Mouse (Mus musculus) left cerebral cortex, adult 18-20 months (tissue): Measurements from ENCODE around the gene Mrap. TPM values are rescaled to one million over a fixed set of nuclear protein-coding genes. Genes with fewer than 3 reads are reported as not detected.

Experiments used
- DNase-seq, 2 experiments: peaks; one replicate each; pipeline ENCODE4 v3.0.0; 2021 to 2022; ENCODE audit warnings: low spot score in 2 of 2, mixed read lengths in 1 of 2
- long read RNA-seq, 2 experiments: library from polyadenylated mRNA; stranded (forward); transcript quantifications; one replicate each; pipeline ENCODE4 v2.0.0; 2021
- total RNA-seq, 2 experiments: library from RNA; stranded (reverse); gene quantifications; 2 replicates each; pipeline ENCODE4 v1.2.3; 2021

Mrap gene
- total RNA-seq = under 1 TPM; 0.45 to 0.74 TPM
- long read RNA-seq, experiment 1 = 0 reads
- long read RNA-seq, experiment 2 = 0 reads

- DNase-seq = no peak
These were observed at the start of gene Mrap for GRCm38 (mm10) chr16:90738092-90738956. Mrap (plus strand) TSS chr16:90738207.

- DNase-seq = peak in 1 of 2 experiments; percentile 58
These were observed 45.2 kb upstream of the Mrap start for GRCm38 (mm10) chr16:90692704-90693385.

- no peak for DNase-seq
These were observed 44.4 kb upstream of the Mrap start for GRCm38 (mm10) chr16:90693625-90694024.

GRCm38 (mm10) chr16:90694719-90695118 is 43.3 kb upstream of the Mrap start:
- DNase-seq = peak in 1 of 2 experiments; percentile 39

- DNase-seq = peak; percentile 19 to 28
These were observed 42.9 kb upstream of the Mrap start for GRCm38 (mm10) chr16:90695121-90695520.

- no peak for DNase-seq
These were observed 41.7 kb upstream of the Mrap start for GRCm38 (mm10) chr16:90696306-90696705.

GRCm38 (mm10) chr16:90699390-90699789 is 38.6 kb upstream of the Mrap start:
- no peak for DNase-seq

- DNase-seq = no peak
These were observed 36.5 kb upstream of the Mrap start for GRCm38 (mm10) chr16:90701541-90701940.

GRCm38 (mm10) chr16:90703646-90704045 is 34.4 kb upstream of the Mrap start:
- DNase-seq = no peak

GRCm38 (mm10) chr16:90704161-90704825 is 33.7 kb upstream of the Mrap start:
- DNase-seq = no peak

GRCm38 (mm10) chr16:90706279-90706678 is 31.7 kb upstream of the Mrap start:
- DNase-seq = no peak

GRCm38 (mm10) chr16:90709711-90710289 is 28.2 kb upstream of the Mrap start:
- DNase-seq = peak; percentile 79 to 84

GRCm38 (mm10) chr16:90710313-90710712 is 27.7 kb upstream of the Mrap start:
- DNase-seq = no peak

- DNase-seq = no peak
These were observed 14.0 kb upstream of the Mrap start for GRCm38 (mm10) chr16:90724051-90724450.

GRCm38 (mm10) chr16:90726600-90727227 is 11.3 kb upstream of the Mrap start:
- DNase-seq = no peak

GRCm38 (mm10) chr16:90727233-90728115 is 10.5 kb upstream of the Mrap start, which contains the start of gene Mis18a:
Mis18a (minus strand) TSS chr16:90727404.
- DNase-seq = peak; percentile 95 to 96

- no peak for DNase-seq
These were observed 2.4 kb upstream of the Mrap start for GRCm38 (mm10) chr16:90735611-90736010.

GRCm38 (mm10) chr16:90736672-90737270 is 1.2 kb upstream of the Mrap start:
- DNase-seq = no peak

- DNase-seq = peak; percentile 14 to 26
These were observed 9.1 kb downstream of the Mrap start for GRCm38 (mm10) chr16:90747143-90747542.
